Mouse (Mus musculus) thymus, adult 18-20 months (tissue): ENCODE results near the gene Itga3.
A peak's percentile ranks its signal among the peaks of the same experiment; 100 is the strongest.

Experiments used
- DNase-seq, 2 experiments: peaks; one replicate each; pipeline ENCODE4 v3.0.0; 2022; ENCODE audit warnings: mixed read lengths in 2 of 2

Gene Itga3

DNA sequence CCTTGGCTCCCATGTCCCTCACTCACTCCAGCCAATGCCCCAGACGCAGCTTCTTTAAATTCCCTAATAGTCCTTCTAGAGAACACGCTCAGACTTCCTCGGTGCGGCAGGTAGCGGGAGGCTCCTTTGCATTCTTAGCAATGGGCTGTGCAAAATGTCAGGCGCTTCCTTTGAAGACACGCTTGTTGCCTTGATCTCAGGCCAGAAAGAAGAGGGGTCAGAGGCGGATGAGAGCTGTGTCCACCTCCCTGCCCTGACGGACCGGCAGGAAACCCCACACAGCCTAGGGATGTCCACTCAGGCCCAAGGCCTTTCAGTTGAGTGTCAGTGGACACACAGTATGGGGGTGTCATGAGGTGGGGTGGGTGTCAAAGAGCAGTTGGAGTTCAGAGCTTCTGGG is 19.0 kb upstream of the Itga3 start:
- DNase-seq = no peak

DNA sequence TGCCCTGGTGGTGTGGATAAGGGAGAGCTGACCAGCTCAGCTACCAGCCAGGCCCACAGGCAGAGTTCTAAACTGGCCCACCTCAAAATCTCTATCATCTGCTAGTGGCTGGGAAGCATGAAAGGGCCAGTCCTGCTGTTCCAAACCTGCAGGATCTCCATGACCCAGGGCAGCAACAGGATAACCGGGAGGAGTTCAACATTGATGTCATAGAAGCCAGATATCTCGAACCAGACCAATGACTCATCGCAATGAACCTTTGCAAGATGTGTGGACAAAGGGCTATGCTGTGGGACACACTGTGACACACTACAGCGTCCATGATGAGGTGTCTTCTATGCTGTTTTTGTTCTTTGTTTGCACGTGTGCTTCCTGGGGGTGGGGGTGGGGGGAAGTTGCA is 16.5 kb upstream of the Itga3 start:
- no peak for DNase-seq

DNA sequence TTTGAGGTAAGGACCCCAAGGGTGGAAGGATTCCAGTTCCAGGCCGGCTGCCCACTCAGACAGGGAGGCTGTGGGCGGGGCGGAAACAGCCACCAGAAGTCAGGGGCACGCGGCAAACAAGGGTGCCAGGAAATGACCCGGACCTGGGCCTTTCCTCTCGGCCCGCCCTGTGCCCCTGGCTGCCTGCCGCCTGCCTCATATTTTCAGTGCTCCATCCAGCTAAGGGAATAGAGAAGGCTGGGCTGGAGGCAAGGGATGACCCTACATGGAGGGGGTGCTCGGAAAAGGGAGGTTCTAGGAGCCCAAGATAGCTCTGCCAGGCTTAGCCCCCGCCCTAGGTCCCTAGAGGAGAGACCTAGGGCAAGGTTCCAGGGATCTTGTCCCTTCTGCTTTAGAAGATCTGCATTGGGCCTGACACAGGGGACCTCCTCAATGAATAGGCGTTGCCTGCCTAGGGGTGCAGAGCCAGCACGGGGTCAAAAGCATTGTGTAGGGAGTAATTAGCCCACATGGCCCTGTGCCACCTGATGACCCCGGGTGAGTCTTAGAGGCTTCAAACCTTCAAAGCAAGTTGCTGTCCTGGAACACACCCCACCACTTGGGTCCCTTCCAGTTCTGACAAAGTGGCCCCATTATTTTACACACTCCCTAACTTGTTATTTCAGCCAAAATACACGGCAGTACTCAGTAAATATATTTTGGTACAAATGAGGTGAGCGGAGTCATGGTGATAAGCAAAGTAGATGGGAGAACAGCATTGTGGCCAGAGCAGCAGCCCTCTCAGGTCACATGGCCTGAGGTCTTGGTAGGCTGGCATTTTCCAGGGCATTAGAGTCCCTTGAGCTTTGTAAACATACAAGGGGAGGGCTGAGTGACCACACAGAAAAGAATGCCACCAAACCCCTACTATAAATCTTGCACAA is 12.5 kb upstream of the Itga3 start:
- DNase-seq = no peak

DNA sequence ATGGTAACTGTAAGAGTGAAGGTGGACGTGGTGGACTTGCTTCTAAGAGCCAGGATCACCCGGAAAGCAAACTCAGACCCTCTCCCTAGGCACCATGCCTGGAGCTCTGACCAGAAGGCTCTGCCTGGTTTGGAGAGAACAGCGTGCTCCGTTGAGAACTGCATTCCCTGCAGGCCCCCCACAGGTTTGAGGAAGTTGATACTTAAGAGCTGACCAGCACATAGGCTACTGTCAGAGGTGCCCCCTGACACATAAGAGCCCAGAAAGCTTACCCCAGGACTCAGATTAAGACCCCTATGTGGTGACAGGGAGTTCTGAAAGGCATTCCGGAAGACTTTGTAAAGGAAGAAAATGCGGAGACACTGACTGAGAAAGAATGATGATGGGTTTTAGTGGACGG is 11.7 kb upstream of the Itga3 start:
- no peak for DNase-seq

DNA sequence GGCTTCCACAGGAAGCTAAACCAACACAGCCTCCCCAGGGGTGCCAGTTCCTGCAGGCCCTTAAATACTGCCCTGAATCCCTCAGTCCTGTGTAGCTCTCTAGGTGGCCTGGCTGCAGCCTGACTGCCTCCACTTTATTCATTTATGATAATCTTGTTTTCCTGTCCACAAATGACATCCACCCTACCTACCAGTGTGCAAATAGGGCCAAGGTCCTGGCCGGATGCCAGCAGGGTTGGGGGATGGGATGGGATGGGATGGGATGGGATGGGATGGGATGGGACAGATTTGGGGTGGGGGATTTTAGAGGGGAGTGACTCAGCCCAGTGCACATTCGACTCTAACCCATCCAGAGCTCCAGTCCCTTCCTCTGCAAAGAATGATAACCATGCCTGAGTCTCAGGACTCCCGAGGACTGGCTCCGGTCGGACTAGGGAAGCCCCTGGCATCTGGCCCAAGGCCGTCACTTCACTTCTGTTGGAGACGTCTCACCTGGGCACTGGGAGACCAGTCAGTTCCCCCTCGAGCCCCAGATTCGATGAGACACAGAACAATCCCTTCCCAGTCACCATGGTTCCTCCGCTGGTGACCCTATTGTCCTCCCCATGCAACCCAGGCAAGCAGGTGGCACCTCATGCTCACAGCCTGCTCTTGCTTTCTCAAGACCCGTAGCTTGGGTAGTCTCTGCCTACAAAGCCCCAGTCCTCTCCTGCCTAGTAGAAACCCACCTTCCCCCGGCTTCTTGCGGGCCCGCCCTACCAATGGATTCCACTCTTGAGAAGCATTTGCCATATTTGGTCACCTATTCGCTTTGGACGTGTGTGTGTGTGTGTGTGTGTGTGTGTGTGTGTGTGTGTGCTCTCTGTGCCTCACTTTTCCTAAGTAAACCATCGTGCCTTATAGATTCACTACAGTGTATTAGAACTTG is 11.0 kb upstream of the Itga3 start:
- no peak for DNase-seq

DNA sequence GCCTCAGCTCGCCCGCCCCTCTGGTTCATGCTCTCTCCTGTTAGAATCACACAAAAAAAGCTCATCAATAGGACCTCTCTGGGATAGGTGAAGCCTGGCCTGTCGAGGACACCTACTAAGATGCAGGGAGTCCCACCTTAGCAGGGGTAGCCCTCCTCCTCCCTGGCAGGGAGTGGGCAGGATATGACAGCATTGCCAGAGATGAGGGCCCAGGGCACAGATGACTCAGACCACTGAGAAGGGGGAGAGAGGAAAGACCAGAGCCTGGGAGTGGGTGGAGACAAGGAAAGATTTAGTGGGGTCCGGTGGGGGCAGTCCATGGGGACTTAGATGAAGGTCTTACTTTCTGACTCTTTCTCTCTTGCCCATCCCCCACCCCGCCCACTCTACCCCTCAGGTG is 9.6 kb upstream of the Itga3 start:
- no peak for DNase-seq

DNA sequence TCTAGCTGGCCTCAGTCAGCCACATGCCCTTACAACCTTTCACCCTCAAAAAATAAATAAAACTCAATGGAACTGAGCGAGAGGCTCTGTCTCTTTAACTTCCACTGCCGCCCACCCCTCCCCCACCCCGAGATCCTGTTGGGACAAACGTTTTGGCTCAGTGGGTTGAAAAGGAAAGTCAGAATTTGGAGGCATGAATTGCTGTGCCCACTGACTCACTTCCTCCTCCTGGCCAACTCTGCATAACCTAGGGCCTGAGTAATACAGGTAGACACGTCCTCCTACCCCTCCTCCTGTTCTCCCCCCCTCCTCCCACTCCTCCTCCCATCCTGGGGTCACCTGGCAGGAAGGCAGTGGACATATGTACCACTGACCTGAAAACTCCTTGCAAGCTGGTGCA is 9.1 kb upstream of the Itga3 start:
- no peak for DNase-seq

DNA sequence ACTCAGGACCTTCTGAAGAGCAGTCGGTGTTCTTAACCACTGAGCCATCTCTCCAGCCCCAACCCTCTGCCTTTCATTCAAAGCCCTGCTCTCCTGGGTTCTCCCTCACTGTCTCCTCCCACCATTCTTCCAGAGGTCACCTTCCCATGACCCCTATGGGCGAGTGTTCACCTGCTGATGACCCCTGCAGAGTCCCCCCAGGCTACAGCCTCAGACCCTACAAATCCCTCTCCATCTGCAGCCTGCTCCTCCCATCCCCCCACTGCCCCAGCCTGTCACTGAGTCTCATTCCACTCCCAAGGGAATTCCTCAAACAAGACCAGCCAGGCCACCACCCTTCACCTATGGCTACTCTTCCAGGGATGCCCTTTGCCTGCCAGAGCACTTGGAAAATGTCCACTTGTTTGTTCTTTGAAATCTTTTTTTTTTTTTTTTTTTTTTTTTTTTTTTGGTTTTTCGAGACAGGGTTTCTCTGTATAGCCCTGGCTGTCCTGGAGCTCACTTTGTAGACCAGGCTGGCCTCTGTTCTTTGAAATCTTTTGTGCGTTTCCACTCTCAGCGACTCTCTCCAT is 8.3 kb upstream of the Itga3 start:
- no peak for DNase-seq

DNA sequence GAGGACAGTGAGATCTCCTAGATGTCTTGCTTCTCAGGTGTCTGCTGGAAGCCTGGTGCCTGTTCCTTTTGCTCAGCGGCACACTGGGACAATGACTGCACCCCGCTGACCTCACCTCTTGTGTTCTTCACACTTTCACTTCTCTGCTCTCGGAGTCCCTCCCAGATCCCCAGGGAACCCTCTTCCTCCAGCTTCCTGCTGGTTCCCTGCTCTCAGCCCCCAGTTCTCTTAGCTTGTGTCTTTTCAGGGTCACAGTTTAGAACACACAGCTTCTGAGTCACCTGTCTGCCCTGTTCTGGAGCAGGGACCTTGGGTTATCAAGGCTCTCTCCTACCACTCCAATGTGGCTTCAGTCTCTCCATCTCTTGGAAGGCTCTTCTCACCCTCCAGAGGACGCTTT is 7.6 kb upstream of the Itga3 start:
- no peak for DNase-seq

DNA sequence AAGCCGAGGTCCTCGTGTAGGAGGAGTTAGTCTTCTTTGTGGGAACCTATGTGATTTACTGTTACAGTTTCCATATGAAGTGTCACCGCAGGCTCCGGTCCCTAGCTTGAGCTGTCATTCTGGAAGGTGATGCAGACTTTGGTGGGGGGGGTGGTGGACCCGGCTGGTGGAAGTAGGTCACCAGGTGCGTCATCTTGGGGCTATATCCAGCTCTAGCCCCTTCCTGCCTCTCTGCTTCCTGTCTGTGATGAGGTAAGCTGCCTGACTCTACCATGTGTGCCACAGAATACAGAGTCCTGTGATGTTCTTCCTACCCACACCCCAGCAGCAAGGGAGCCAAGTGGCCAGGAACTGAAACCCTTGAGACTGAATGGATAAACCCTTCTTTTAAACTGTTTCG is 6.3 kb upstream of the Itga3 start:
- peak; percentile 16 to 36 for DNase-seq

DNA sequence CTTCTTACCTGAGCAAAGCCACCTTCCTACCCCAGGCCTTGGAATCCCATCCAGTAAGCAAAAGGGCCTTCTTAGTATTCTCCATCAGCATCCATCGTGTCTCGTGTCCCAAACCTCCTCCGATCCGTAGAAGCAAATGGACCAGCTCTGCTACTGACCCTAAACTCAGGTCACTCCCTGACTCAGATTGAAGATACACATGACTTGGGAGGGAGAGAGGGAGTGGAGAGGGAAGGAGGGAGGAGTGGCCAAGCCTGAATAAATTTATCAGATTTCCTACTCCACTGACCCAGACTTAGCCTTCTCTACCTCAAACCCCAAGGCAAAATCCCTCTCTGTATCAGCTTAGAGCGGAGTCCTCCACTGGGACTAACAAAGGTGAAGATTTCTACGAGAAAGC is 4.2 kb upstream of the Itga3 start:
- no peak for DNase-seq

DNA sequence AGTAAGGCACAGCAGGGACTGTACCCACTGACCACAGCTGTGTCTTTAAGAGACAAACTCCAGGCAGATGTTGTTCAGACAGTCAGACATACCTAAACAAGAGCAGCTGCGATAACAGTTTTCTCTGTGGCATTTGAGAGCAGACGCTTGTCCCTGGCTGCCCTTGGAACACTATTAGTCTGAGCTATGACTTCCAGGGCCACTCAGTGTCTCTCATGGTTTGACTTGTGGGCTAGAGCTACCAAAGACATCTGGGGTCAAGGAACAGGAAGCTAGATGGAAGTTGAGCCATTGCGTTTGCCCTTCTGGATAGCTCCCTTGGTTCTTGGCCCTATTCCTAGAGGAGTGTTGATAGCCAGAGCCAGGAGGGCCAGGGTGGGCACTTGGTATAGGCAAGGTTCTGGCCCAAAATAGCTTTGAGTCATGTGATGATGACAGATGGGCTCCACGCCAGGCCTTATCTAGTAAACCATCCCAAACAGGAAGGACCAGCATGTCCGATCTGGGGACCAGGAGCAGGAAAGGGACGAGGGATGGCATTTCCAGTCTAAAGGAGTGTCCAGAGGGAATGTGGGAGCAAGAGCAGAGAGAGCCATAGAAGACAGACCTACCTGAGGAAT is 2.8 kb upstream of the Itga3 start:
- no peak for DNase-seq

DNA sequence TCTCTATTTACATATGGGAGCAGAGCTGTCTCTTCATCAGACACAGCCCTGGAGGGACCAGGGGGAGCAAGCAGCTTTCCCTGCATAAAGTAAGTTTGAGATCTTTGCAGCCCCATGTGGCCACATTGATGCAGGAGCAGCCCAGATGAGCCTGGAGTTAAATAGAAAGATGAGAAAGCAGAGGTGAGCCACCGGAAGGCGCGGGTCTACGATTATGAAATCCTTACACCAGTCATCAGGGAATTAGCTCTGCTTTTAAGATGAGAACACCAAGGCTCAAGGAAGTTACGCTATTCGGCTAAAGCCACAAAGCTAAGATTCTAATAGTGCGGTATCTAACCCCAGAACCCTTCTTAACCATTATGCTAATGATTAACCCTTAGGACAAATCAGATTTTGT is 1.4 kb upstream of the Itga3 start:
- no peak for DNase-seq

DNA sequence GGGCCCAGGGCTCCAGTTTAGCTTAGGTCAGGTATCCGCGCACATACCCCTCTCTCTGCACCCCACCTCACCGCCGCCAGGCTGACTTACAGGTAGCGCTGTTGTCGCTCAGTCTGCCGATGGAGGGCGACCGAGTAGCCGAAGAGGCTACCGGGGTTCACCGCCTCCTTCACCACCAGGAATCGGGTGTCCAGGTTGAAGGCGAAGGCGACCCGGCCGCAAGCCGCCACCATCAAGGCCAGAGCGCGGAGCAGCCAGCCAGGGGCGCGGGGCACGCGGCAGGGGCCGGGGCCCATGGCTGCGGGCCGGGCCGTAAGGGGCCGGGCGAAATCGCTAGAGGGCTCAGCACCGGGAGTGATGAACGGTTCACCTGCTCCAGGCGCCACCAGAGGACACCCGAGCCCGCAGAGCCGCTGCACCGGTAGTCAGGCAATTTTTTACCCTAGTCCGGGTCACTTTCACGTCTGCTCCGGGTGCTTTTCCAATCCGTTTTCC is 513 bp downstream of the Itga3 start:
- peak; percentile 32 to 38 for DNase-seq

DNA sequence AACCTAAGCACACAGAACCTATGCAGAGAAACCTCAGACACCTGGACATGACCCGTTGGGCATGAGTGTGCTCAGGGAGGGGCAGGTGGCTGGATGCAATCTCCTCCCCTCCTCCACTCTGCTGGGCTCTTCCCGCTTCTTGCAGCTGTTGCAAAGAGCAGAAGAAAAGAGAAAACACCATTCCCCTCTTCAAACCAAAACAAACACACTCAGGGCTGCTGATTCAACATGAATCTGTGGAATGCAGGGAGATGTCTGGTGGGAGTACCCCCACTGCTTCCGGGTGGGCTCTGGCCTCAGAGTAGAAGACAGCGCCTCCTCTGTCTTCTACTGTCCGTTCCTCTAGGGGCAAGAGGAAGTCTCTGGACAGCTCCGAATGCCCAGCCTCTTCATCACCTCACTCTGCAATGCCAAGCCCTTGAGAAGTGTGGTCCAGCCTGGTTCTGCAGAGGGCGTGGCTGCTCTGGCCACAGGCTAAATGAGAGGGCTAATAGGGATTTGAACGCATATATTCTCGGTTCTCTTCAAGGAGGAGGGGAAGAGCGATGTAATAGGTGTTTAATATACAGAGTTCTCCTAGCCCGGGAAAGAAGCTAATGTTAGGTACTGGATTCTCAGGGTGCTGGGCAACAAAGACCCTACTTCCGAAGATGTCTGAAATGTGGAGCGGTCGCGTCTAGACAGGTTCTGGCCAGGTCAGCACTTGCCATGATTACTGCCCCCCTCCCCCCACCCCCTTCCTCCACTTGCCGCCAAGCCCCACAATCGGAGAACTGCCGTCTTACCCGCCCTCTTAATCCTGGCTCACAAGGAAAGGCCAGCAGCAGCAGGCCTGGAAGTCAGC is 1.2 kb downstream of the Itga3 start:
- no peak for DNase-seq

DNA sequence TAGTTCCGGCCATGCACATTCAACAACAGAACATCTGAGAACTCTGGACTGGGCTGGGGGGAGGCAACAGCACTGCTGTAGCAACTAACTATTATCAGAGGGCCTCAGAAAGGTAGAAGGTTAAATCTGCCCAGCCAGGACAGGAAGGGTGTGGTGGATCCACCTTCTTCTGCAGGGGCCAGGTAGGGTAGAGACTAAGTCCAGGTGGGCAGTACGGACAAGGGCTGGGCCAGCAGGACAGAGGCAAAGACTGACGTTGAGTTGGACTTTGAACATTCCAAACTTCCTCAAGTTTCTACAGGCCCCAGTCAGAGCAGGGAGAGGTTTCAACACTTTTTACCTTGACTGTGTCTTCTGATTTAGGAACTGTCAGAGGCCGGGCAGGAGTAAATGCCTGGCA is 1.9 kb downstream of the Itga3 start:
- DNase-seq = no peak

DNA sequence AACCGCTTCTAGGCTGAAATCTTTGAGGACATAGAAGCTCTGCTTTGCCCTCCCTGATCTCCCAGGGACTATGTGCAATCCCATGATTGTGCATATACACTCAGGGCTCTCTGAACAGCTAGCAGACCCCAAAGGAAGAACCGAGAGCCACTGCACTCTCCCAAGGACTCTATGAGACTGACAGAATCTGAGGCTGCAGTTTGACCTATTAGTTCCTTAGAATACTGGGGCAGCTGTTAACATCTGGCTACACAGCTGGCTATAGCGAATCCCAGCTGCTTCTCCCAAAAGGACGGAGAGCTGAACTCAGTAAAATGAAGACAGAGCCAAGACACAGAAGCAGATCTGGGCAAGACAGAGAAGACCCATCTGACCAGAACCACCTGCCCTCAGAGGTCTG is 2.8 kb downstream of the Itga3 start:
- DNase-seq = no peak

DNA sequence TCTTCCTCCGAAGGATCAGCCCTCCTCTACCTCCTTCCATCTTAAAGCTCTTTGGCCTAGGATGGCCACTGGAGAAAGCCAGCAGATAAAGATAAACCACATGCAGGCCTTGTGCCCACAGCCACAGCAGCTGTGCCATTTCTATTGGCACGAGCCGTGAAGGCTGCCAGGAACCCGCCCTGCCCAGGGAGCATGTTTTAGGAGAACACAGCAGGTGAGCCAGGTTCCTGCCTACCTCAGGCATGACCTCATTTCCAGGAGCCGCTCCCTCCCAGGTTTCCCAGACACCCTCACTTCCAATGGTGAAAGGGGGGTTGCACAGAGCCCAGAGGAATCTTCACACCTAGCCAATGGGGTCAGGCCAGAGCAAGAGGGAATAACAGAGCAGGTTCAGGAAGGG is 3.8 kb downstream of the Itga3 start:
- no peak for DNase-seq

DNA sequence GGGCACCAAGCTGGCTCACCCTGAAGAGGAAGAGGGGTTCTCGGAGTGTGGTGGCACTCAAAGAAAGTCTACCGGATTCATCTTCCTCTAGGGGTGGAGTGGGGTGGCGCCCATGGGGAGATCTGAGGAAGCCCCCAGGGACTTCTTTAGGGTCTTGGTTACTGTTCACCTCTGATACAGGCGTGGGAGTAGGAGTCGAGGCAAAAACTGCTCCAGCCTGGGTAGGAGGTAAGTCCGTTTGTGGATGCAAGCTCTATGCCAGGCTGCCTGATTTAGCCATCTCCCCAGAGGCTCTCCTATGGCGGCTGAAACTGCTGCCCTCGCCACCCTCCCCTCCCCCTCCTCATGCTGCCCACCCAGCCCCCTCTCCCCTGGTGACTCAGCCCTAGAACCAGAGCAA is 4.5 kb downstream of the Itga3 start:
- no peak for DNase-seq

DNA sequence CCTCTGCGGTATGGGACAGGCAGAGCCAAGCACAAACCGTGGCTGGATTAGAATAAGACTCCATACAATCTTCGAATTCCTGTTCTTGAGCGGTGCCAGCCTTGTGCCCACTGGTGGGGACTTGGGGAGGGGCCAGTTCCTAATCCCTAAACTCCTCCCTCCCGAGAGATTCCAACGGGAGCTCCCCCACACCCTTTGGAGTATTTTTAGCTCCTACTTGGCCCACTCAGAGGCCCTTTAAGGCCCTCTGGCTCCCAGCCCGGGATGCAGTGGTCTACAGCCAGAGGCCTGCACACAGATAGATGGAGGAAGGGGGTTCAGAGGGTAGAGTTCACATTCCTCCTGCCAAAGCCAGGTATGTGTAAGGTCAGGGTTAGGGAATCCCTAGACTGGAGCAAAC is 5.3 kb downstream of the Itga3 start:
- no peak for DNase-seq

DNA sequence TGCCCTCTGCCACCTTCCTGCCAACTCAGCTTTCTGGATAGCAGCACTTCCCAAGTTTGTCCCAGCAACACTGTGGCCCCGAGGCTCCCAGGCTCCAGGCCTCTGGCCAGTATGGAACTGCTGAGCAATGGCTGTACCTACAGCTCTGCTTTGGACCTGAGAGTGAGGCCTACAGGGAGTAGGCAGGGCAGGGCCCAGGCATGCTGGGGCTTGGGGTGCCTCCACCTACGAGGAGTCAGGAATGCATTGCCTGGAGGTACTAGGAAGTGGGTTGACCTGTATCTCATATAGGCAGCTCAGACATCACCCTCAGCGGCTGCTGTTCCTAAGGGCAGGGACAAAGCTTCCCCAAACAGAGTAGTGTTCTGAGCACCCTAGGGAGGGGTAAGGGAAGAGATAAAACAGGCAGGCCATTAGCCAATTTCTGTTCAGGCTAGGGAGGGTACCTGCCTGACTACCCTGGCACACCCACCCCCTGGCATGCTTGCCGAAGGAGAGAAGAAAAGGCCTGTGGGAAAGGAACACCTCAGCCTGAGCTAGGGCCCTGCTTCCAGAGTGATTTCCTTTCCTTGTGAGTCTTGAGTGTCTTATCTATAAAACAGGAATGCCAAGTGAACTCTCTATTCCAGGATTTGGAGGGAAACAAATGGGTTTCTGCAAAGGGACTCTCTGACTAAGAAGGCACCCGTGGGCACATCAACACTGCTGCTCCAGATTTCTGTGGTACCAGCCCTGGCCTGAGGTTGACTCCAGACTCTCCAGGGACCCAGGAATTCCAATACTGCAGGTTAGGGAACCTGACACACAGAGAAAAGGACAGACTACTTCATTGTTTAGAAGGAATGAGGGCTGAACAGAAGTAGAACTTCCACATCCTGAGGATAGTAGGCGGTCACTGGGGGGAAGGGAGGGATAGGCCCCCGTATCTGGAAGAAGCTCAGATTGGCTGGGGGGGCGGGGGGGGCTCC is 6.2 kb downstream of the Itga3 start:
- DNase-seq = no peak
